Mouse (Mus musculus): ENCODE results near the gene Sp3. TPM values are rescaled to one million over a fixed set of nuclear protein-coding genes. Genes with fewer than 3 reads are reported as not detected.
"Not testable (repeated sequence)": the region's sequence is repeated elsewhere in the genome, so short reads cannot be mapped to it uniquely, and the experiment has no call there.

Gene Sp3
- polyA plus RNA-seq, 1 experiment from 2014 or later = 30.0 TPM

DNA sequence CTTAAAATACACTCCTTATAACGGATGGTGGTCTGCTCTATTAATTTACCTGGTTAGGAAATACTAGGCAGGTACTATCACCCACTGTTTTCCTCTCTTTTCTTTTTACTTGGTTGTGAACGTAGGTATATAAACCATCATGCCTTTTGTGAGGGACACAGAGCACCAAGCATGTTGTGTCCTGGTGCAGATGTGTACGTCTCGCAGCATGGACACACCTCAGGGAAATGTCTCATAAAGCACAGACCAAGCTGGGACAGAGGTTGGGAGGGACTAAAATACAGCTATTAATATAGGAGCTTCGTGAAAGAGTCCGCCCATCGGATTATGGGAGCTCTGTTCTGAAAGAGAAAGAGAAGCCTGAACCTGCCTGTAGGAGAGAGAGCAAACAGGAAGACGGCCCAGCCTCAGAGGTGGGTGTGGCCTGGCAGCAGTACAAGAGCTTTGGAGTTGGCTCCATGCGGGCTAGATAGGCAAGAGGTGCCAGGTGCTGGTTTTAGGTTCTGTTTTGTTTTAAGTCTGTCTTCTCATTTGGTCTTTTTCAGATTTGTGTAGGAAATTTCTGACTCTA is 16.6 kb upstream of the Sp3 start:
- Histone ChIP-seq H3K27me3 (replicated peaks; ENCODE audit: control insufficient read depth, insufficient read depth, low read length) (no peaks in the 10 kb centered on the region), H3K27ac (ENCODE audit: low read depth, low read length) (0 out of 2 replicates have a peak overlapping the region, but pooled peaks have one; percentile 34), H3K4me1 (ENCODE audit: control insufficient read depth, insufficient read depth, low read depth, low read length) (peaks cover 12% of the 10 kb centered on the region), H3K4me2 (ENCODE audit: low read length) (no peak overlapping the region), H3K9ac (ENCODE audit: low read depth, low read length) (no peak overlapping the region), H3K36me3 (ENCODE audit: control insufficient read depth, insufficient read depth, low read length) (no peaks in the 10 kb centered on the region), H3K4me3 (ENCODE audit: low read length) (no peak overlapping the region), H3K9me3 (ENCODE audit: control insufficient read depth, low read length) (no peaks in the 10 kb centered on the region)
- no peak for ATAC-seq
- 60% methylated on average over 9 of the region's 9 CpGs for WGBS

DNA sequence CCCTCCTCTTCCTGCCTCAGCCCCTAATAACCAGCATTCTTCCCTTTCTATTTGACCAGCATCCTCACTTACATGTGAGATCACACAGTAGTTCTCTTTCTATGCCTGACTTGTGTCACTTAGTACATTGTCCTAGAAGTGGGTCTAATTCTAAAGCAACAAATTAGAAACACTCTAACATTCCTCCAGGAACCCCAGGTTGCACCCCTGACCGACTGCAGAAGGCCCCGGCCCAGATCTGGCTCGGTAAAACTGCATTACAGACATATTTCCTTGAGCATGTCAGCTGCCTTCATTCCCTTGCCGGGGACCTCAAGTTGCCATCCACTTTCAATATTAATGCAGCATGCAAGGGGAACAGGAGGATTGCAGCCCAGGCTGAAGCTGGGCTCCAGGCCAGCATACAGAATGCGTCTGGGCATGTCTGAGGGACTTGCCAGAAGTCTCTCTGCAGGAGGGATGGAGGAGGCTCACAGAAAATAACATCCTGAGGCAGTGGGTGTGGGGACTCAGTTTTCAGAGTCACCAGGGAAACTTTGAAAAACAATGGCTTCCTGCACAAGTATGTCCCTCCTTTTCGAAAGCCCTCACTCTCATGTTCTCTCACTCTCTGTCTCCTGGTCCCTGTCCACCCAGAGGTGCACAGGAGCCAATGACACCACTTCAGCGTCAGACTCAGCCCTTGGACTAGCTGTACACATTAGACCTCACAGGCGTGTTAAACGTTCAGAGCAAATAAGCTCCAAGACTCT is 15.3 kb upstream of the Sp3 start:
- Histone ChIP-seq H3K27ac (ENCODE audit: low read depth, low read length) (peak overlapping the region; percentile 60), H3K36me3 (ENCODE audit: control insufficient read depth, insufficient read depth, low read length) (no peaks in the 10 kb centered on the region), H3K27me3 (replicated peaks; ENCODE audit: control insufficient read depth, insufficient read depth, low read length) (no peaks in the 10 kb centered on the region), H3K4me2 (ENCODE audit: low read length) (peak overlapping the region; percentile 19; the same call in 1 of the 2 replicates), H3K4me3 (ENCODE audit: low read length) (no peak overlapping the region), H3K9me3 (ENCODE audit: control insufficient read depth, low read length) (no peaks in the 10 kb centered on the region), H3K4me1 (ENCODE audit: control insufficient read depth, insufficient read depth, low read depth, low read length) (peaks cover 12% of the 10 kb centered on the region), H3K9ac (ENCODE audit: low read depth, low read length) (peak overlapping the region; percentile 6; the same call in 1 of the 2 replicates)
- peak; percentile 95 for ATAC-seq
- WGBS = 27% methylated on average over 9 of the region's 9 CpGs

- H3K4me1 ChIP-seq (ENCODE audit: control insufficient read depth, insufficient read depth, low read depth, low read length) = peaks cover 12% of the 10 kb centered on the region
- WGBS = 75% methylated on average over 2 of the region's 2 CpGs
- no peaks in the 10 kb centered on the region for H3K36me3 ChIP-seq (ENCODE audit: control insufficient read depth, insufficient read depth, low read length)
- H3K27ac ChIP-seq (ENCODE audit: low read depth, low read length) = no peak overlapping the region
- H3K27me3 ChIP-seq (replicated peaks; ENCODE audit: control insufficient read depth, insufficient read depth, low read length) = no peaks in the 10 kb centered on the region
- H3K9me3 ChIP-seq (ENCODE audit: control insufficient read depth, low read length) = 0 out of 2 replicates have a peak, but pooled peaks cover 2% of the 10 kb centered on the region
- no peak overlapping the region for H3K9ac ChIP-seq (ENCODE audit: low read depth, low read length)
- ATAC-seq = no peak
- no peak overlapping the region for H3K4me2 ChIP-seq (ENCODE audit: low read length)
- H3K4me3 ChIP-seq (ENCODE audit: low read length) = no peak overlapping the region
Measured at GRCm38 (mm10) chr2:72994165-72994564, 13.9 kb upstream of the Sp3 start.

GRCm38 (mm10) chr2:72992497-72992896 is 12.3 kb upstream of the Sp3 start:
- H3K27ac ChIP-seq (ENCODE audit: low read depth, low read length) = no peak overlapping the region
- WGBS = 92% methylated on average over 17 of the region's 17 CpGs
- H3K36me3 ChIP-seq (ENCODE audit: control insufficient read depth, insufficient read depth, low read length) = no peaks in the 10 kb centered on the region
- H3K9me3 ChIP-seq (ENCODE audit: control insufficient read depth, low read length) = 0 out of 2 replicates have a peak, but pooled peaks cover 2% of the 10 kb centered on the region
- no peak for ATAC-seq
- H3K27me3 ChIP-seq (replicated peaks; ENCODE audit: control insufficient read depth, insufficient read depth, low read length) = no peaks in the 10 kb centered on the region
- no peak overlapping the region for H3K9ac ChIP-seq (ENCODE audit: low read depth, low read length)
- H3K4me3 ChIP-seq (ENCODE audit: low read length) = no peak overlapping the region
- H3K4me2 ChIP-seq (ENCODE audit: low read length) = no peak overlapping the region
- H3K4me1 ChIP-seq (ENCODE audit: control insufficient read depth, insufficient read depth, low read depth, low read length) = peaks cover 12% of the 10 kb centered on the region

DNA sequence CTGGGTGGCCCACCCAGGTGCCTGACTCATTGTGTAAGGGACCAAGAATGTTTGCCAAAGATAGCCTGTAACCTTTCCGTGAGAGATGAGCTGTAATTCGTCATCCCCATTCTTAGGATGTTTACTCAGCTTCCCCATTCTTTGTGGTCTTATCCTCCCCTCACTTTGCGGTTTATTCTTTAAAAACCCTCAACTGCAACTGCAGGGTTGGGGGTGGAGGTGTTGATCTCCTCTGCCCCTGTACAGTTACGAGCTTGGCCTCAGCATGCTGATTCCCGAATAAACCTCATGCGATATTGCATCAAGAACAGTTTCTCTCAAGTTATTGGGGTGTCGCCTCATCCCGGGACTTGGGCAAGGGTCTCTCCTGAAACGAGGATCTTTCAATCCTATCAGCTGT is 8.7 kb upstream of the Sp3 start:
- H3K27me3 ChIP-seq (replicated peaks; ENCODE audit: control insufficient read depth, insufficient read depth, low read length); H3K36me3 ChIP-seq (ENCODE audit: control insufficient read depth, insufficient read depth, low read length); H3K4me3 ChIP-seq (ENCODE audit: low read length); H3K4me1 ChIP-seq (ENCODE audit: control insufficient read depth, insufficient read depth, low read depth, low read length); H3K9me3 ChIP-seq (ENCODE audit: control insufficient read depth, low read length); H3K27ac ChIP-seq (ENCODE audit: low read depth, low read length); H3K4me2 ChIP-seq (ENCODE audit: low read length); H3K9ac ChIP-seq (ENCODE audit: low read depth, low read length); ATAC-seq: not testable (repeated sequence)
- WGBS = 91% methylated on average over 9 of the region's 9 CpGs

GRCm38 (mm10) chr2:72986616-72987015 is 6.4 kb upstream of the Sp3 start, which contains the start of gene Gm11084:
Gene Gm11084, minus strand, starts transcription at chr2:72986716.
- ATAC-seq = no peak
- H3K9me3 ChIP-seq (ENCODE audit: control insufficient read depth, low read length) = 0 out of 2 replicates have a peak, but pooled peaks cover 2% of the 10 kb centered on the region
- no peaks in the 10 kb centered on the region; the same call in 1 of the 2 replicates for H3K4me1 ChIP-seq (ENCODE audit: control insufficient read depth, insufficient read depth, low read depth, low read length)
- 93% methylated on average over 5 of the region's 5 CpGs for WGBS
- H3K4me3 ChIP-seq (ENCODE audit: low read length) = no peak within 1 kb of the TSS
- H3K4me2 ChIP-seq (ENCODE audit: low read length) = no peak within 1 kb of the TSS
- no peak within 1 kb of the TSS for H3K27ac ChIP-seq (ENCODE audit: low read depth, low read length)
- no peaks in the 10 kb centered on the region for H3K36me3 ChIP-seq (ENCODE audit: control insufficient read depth, insufficient read depth, low read length)
- H3K9ac ChIP-seq (ENCODE audit: low read depth, low read length) = no peak within 1 kb of the TSS
- no peaks in the 10 kb centered on the region for H3K27me3 ChIP-seq (replicated peaks; ENCODE audit: control insufficient read depth, insufficient read depth, low read length)

GRCm38 (mm10) chr2:72985516-72985915 is 5.3 kb upstream of the Sp3 start:
- no peaks in the 10 kb centered on the region for H3K27me3 ChIP-seq (replicated peaks; ENCODE audit: control insufficient read depth, insufficient read depth, low read length)
- no peaks in the 10 kb centered on the region; the same call in 1 of the 2 replicates for H3K4me1 ChIP-seq (ENCODE audit: control insufficient read depth, insufficient read depth, low read depth, low read length)
- H3K4me3 ChIP-seq (ENCODE audit: low read length) = no peak overlapping the region
- H3K36me3 ChIP-seq (ENCODE audit: control insufficient read depth, insufficient read depth, low read length) = no peaks in the 10 kb centered on the region
- no peak overlapping the region for H3K9ac ChIP-seq (ENCODE audit: low read depth, low read length)
- WGBS = 13% methylated on average over 1 of the region's 1 CpGs
- H3K9me3 ChIP-seq (ENCODE audit: control insufficient read depth, low read length) = 0 out of 2 replicates have a peak, but pooled peaks cover 2% of the 10 kb centered on the region
- no peak overlapping the region for H3K4me2 ChIP-seq (ENCODE audit: low read length)
- ATAC-seq = no peak
- no peak overlapping the region for H3K27ac ChIP-seq (ENCODE audit: low read depth, low read length)

DNA sequence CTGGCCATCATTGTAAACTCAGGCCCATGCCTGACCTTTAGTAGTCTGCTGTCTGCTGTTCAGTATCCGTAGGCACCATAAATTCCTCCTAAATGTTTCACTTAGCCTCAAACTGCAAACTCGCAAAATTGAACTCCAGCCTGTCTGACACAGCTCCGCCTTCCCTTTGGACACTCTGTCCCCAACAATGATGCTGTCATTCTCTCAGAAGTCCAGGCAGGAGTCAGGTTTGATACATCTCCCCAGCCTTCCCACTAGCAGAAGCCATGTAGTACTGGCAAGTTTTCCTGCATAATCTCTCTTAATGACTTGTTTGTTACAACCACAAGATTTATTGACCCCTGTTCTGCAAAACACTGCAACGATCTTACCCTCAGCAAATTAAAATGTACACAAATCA is 4.6 kb upstream of the Sp3 start:
- Histone ChIP-seq H3K4me2 (ENCODE audit: low read length) (no peak overlapping the region), H3K27me3 (replicated peaks; ENCODE audit: control insufficient read depth, insufficient read depth, low read length) (no peaks in the 10 kb centered on the region), H3K9me3 (ENCODE audit: control insufficient read depth, low read length) (0 out of 2 replicates have a peak, but pooled peaks cover 2% of the 10 kb centered on the region), H3K4me3 (ENCODE audit: low read length) (no peak overlapping the region), H3K9ac (ENCODE audit: low read depth, low read length) (no peak overlapping the region), H3K27ac (ENCODE audit: low read depth, low read length) (no peak overlapping the region), H3K36me3 (ENCODE audit: control insufficient read depth, insufficient read depth, low read length) (no peaks in the 10 kb centered on the region), H3K4me1 (ENCODE audit: control insufficient read depth, insufficient read depth, low read depth, low read length) (no peaks in the 10 kb centered on the region; the same call in 1 of the 2 replicates)
- no peak for ATAC-seq
- 65% methylated on average over 4 of the region's 4 CpGs for WGBS

- Histone ChIP-seq H3K27me3 (replicated peaks; ENCODE audit: control insufficient read depth, insufficient read depth, low read length) (no peaks in the 10 kb centered on the region), H3K9me3 (ENCODE audit: control insufficient read depth, low read length) (no peaks in the 10 kb centered on the region)
Measured at GRCm38 (mm10) chr2:72983211-72983610, 3.0 kb upstream of the Sp3 start.

More at GRCm38 (mm10) chr2:72983211-72983610, 3.0 kb upstream of the Sp3 start:
- no peak for ATAC-seq
- no peak overlapping the region for H3K4me3 ChIP-seq (ENCODE audit: low read length)
- H3K27ac ChIP-seq (ENCODE audit: low read depth, low read length) = no peak overlapping the region
- no peaks in the 10 kb centered on the region for H3K36me3 ChIP-seq (ENCODE audit: control insufficient read depth, insufficient read depth, low read length)
- H3K9ac ChIP-seq (ENCODE audit: low read depth, low read length) = no peak overlapping the region
- no peak overlapping the region for H3K4me2 ChIP-seq (ENCODE audit: low read length)
- WGBS = 84% methylated on average over 3 of the region's 3 CpGs
- H3K4me1 ChIP-seq (ENCODE audit: control insufficient read depth, insufficient read depth, low read depth, low read length) = no peaks in the 10 kb centered on the region; the same call in 1 of the 2 replicates
